Mouse (Mus musculus): ENCODE results near the gene Galk1.

- TF ChIP-seq POLR2A (IDR thresholded peaks at IDR 0.05; ENCODE audit: control insufficient read depth, extremely low read depth, insufficient read depth, low read length, poor library complexity) (no peak), CTCF (IDR thresholded peaks at IDR 0.05; ENCODE audit: borderline replicate concordance, control insufficient read depth, extremely low read depth, insufficient read depth, low read length, poor library complexity) (no peak)
Observed at GRCm38 (mm10) chr11:115964977-115965604, 47.4 kb downstream of the Galk1 start.

Data from thymus, adult 2 months (tissue).